Mouse (Mus musculus): ENCODE results near the gene Edc3. TPM values are rescaled to one million over a fixed set of nuclear protein-coding genes. Genes with fewer than 3 reads are reported as not detected.

The Edc3 gene
- 12.2 and 13.2 TPM in 2 replicates for polyA plus RNA-seq (2012; rRNA removed)

- Histone ChIP-seq H3K27ac (ENCODE audit: insufficient read depth, low read length) (peak within 1 kb of the TSS; percentile 83), H3K4me3 (ENCODE audit: insufficient read depth, low read length) (peak within 1 kb of the TSS; percentile 59), H3K4me1 (ENCODE audit: control insufficient read depth, insufficient read depth, low read length) (peaks cover 5% of the 10 kb centered on the region; the same call in 1 of the 2 replicates)
- peak; percentile 79 for TF ChIP-seq POLR2A (IDR thresholded peaks at IDR 0.05; ENCODE audit: extremely low read depth, insufficient read depth, low read length)
- no peak for TF ChIP-seq CTCF (IDR thresholded peaks at IDR 0.05; ENCODE audit: extremely low read depth, insufficient read depth, low read length)
These were observed at the start of gene Edc3 for GRCm38 (mm10) chr9:57708068-57708719. Gene Edc3, plus strand, starts transcription at chr9:57708540.

DNA sequence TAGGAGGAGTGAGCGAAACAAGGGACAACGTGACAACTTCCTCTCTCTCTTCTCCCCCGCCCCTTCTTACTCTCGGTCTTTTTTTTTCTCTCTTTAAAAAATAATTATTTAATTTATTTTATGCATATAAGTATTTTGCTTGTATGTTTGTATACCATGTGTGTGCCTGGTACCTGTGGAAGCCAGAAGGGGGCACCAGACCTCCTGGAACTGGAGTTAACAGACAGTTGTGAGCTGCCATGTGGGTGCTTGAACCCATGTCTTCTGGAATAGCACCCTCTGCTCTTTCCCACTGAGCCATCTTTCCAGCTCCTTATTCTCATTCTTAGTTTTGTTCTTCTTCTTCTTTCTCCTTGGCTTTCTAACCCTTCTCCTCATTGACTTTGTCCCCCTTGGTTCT lies 49.4 kb upstream of the Edc3 start:
- TF ChIP-seq CTCF (IDR thresholded peaks at IDR 0.05; ENCODE audit: extremely low read depth, insufficient read depth, low read length) (no peak), POLR2A (IDR thresholded peaks at IDR 0.05; ENCODE audit: extremely low read depth, insufficient read depth, low read length) (no peak)
- Histone ChIP-seq H3K27ac (ENCODE audit: insufficient read depth, low read length) (no peak overlapping the region), H3K4me3 (ENCODE audit: insufficient read depth, low read length) (no peak overlapping the region), H3K4me1 (ENCODE audit: control insufficient read depth, insufficient read depth, low read length) (no peaks in the 10 kb centered on the region)

DNA sequence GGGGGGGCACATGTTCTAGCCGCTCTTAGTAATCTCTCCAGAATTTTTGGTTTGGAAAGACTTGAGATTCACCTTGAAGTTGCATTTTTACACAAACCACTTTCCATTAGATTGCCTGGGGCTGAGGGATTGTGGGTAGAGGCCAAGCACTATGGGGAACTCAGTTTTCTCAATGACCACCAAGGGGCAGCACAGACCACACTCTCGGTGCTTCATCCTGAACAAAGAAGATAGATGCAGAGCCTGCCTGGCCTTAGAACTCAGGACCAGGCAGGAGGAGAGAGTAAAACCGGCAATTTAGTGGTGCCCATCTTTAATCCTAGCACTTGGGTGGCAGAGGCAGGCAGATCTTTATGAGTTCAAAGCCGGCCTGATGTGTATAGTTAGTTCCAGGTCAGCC lies 48.6 kb upstream of the Edc3 start:
- Histone ChIP-seq H3K27ac (ENCODE audit: insufficient read depth, low read length) (no peak overlapping the region), H3K4me3 (ENCODE audit: insufficient read depth, low read length) (no peak overlapping the region), H3K4me1 (ENCODE audit: control insufficient read depth, insufficient read depth, low read length) (no peaks in the 10 kb centered on the region)
- TF ChIP-seq CTCF (IDR thresholded peaks at IDR 0.05; ENCODE audit: extremely low read depth, insufficient read depth, low read length), result peak; percentile 99
- no peak for TF ChIP-seq POLR2A (IDR thresholded peaks at IDR 0.05; ENCODE audit: extremely low read depth, insufficient read depth, low read length)

- H3K4me1 ChIP-seq (ENCODE audit: control insufficient read depth, insufficient read depth, low read length), result no peaks in the 10 kb centered on the region
- TF ChIP-seq CTCF (IDR thresholded peaks at IDR 0.05; ENCODE audit: extremely low read depth, insufficient read depth, low read length) (no peak), POLR2A (IDR thresholded peaks at IDR 0.05; ENCODE audit: extremely low read depth, insufficient read depth, low read length) (no peak)
- H3K4me3 ChIP-seq (ENCODE audit: insufficient read depth, low read length), result no peak overlapping the region
- no peak overlapping the region for H3K27ac ChIP-seq (ENCODE audit: insufficient read depth, low read length)
These were observed 47.8 kb upstream of the Edc3 start for GRCm38 (mm10) chr9:57660501-57660900.

DNA sequence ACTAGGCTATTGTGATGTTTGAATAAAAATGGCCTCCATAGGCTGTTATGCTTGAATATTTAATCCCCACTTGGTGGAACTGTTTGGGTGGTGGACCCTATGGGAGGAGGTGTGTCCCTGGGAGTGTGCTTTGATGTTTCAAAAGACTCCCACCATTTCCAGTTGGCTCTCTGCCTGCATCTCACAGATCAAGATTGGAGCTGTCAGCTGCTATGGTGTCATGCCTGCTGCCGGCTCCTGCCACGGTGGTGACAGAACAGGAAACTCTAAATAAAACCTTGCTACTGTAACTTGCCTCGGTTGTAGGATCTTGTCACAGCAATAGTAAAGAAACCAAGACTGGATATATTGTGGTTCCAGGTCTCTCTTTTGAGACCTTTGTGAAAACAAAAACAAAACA lies 46.8 kb upstream of the Edc3 start:
- no peaks in the 10 kb centered on the region for H3K4me1 ChIP-seq (ENCODE audit: control insufficient read depth, insufficient read depth, low read length)
- no peak overlapping the region for H3K4me3 ChIP-seq (ENCODE audit: insufficient read depth, low read length)
- TF ChIP-seq POLR2A (IDR thresholded peaks at IDR 0.05; ENCODE audit: extremely low read depth, insufficient read depth, low read length), result no peak
- no peak for TF ChIP-seq CTCF (IDR thresholded peaks at IDR 0.05; ENCODE audit: extremely low read depth, insufficient read depth, low read length)
- H3K27ac ChIP-seq (ENCODE audit: insufficient read depth, low read length), result no peak overlapping the region

DNA sequence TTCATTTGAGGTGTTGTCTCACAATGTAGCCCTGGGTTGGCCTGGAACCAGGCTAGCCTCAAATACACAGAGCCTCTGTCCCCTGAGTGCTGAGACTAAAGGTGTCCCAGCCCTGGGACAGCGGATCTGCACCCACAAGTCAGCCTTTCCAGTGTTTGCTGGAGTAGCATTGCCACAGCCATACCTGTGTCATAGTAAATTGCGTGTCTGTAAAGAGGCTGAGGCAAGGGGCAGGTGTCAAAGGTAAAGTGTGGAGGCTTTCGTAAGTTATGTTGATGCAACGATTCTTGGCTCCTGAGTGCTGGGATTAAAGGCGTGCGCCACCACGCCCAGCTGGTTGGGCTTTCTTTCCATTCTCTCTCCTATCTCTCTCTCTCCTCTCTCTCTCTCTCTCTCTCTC lies 43.7 kb upstream of the Edc3 start:
- H3K27ac ChIP-seq (ENCODE audit: insufficient read depth, low read length), result no peak overlapping the region
- H3K4me1 ChIP-seq (ENCODE audit: control insufficient read depth, insufficient read depth, low read length), result no peaks in the 10 kb centered on the region
- TF ChIP-seq CTCF (IDR thresholded peaks at IDR 0.05; ENCODE audit: extremely low read depth, insufficient read depth, low read length) (no peak), POLR2A (IDR thresholded peaks at IDR 0.05; ENCODE audit: extremely low read depth, insufficient read depth, low read length) (no peak)
- H3K4me3 ChIP-seq (ENCODE audit: insufficient read depth, low read length), result no peak overlapping the region

DNA sequence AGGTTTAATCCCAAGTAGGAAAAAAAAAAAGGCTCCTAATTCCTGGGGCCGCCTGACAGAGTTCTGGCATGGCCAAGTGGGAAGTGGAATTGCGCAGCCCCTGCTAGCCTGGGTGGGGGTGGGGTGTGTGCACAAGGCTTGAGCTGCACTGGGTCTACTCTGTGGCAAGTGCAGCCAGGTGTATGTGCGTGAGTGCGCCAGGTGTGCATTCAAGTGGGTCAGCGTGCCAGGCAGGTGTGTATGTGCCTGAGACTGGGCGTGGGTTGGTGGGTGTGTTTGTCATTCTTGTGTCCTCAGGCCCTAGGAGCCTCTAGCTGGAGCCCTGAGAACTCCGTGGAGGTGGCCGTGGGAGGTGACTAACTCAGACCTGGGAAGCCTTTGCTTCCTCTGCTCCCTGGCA lies 41.8 kb upstream of the Edc3 start:
- TF ChIP-seq CTCF (IDR thresholded peaks at IDR 0.05; ENCODE audit: extremely low read depth, insufficient read depth, low read length) (no peak), POLR2A (IDR thresholded peaks at IDR 0.05; ENCODE audit: extremely low read depth, insufficient read depth, low read length) (no peak)
- Histone ChIP-seq H3K4me3 (ENCODE audit: insufficient read depth, low read length) (no peak overlapping the region), H3K27ac (ENCODE audit: insufficient read depth, low read length) (no peak overlapping the region), H3K4me1 (ENCODE audit: control insufficient read depth, insufficient read depth, low read length) (no peaks in the 10 kb centered on the region)

- Histone ChIP-seq H3K4me1 (ENCODE audit: control insufficient read depth, insufficient read depth, low read length) (no peaks in the 10 kb centered on the region), H3K4me3 (ENCODE audit: insufficient read depth, low read length) (no peak overlapping the region), H3K27ac (ENCODE audit: insufficient read depth, low read length) (no peak overlapping the region)
- TF ChIP-seq CTCF (IDR thresholded peaks at IDR 0.05; ENCODE audit: extremely low read depth, insufficient read depth, low read length) (no peak), POLR2A (IDR thresholded peaks at IDR 0.05; ENCODE audit: extremely low read depth, insufficient read depth, low read length) (no peak)
These were observed 41.2 kb upstream of the Edc3 start for GRCm38 (mm10) chr9:57667136-57667535.

DNA sequence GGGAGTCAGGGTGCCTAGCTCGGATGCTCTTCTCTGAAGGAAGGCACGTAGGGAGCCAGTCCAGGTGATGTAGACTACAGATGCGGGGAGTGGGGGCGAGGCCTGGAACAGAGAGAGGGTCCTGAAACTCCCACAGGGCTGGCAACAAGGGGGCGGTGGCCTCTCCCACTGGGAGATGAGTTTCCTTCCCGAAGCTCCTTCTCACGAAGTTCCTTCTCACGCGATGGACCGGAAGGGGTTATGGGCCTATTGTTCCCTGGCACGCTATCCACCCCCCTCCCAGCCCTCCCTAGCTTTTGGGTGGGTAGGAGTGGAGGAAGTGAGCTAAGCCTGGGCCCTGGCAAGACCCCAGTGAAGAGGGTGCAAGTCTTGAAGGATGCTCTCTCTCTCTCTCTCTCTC lies 40.5 kb upstream of the Edc3 start:
- Histone ChIP-seq H3K27ac (ENCODE audit: insufficient read depth, low read length) (no peak overlapping the region), H3K4me3 (ENCODE audit: insufficient read depth, low read length) (no peak overlapping the region), H3K4me1 (ENCODE audit: control insufficient read depth, insufficient read depth, low read length) (no peaks in the 10 kb centered on the region)
- no peak for TF ChIP-seq CTCF (IDR thresholded peaks at IDR 0.05; ENCODE audit: extremely low read depth, insufficient read depth, low read length)
- TF ChIP-seq POLR2A (IDR thresholded peaks at IDR 0.05; ENCODE audit: extremely low read depth, insufficient read depth, low read length), result no peak

DNA sequence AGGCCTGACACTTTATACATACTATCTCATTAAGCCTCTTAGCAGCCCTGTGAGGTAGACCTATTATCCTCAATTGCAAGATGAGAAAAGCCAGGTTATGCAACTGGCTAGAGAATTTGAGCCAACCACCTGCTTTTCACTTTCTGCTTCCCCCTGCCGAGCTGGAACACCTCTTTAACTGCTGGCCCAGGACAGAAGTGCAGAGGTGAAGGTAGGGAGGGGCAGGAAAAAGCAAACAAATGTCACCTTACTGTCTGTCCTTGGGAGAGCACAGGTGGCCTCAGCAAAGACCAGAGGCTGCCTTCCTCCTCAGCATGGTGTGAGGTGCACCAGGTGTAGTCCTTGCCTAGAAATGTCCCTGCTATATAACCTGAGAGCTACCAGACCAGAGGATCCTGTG lies 40.1 kb upstream of the Edc3 start:
- TF ChIP-seq POLR2A (IDR thresholded peaks at IDR 0.05; ENCODE audit: extremely low read depth, insufficient read depth, low read length), result no peak
- no peak for TF ChIP-seq CTCF (IDR thresholded peaks at IDR 0.05; ENCODE audit: extremely low read depth, insufficient read depth, low read length)
- Histone ChIP-seq H3K4me1 (ENCODE audit: control insufficient read depth, insufficient read depth, low read length) (no peaks in the 10 kb centered on the region), H3K4me3 (ENCODE audit: insufficient read depth, low read length) (no peak overlapping the region), H3K27ac (ENCODE audit: insufficient read depth, low read length) (no peak overlapping the region)
